Mouse (Mus musculus) B cell, adult 2 months (primary cell): ENCODE measurements at regions not wholly inside any gene's neighbourhood (a gene's known extent, or its start where the extent isn't known, plus 50 kb on each side); places are given as distances from the start of the nearest gene placed in this dataset.

Source experiments
- DNase-seq, 2 experiments: peaks; one replicate each; pipeline ENCODE4 v3.0.0; 2022

DNA sequence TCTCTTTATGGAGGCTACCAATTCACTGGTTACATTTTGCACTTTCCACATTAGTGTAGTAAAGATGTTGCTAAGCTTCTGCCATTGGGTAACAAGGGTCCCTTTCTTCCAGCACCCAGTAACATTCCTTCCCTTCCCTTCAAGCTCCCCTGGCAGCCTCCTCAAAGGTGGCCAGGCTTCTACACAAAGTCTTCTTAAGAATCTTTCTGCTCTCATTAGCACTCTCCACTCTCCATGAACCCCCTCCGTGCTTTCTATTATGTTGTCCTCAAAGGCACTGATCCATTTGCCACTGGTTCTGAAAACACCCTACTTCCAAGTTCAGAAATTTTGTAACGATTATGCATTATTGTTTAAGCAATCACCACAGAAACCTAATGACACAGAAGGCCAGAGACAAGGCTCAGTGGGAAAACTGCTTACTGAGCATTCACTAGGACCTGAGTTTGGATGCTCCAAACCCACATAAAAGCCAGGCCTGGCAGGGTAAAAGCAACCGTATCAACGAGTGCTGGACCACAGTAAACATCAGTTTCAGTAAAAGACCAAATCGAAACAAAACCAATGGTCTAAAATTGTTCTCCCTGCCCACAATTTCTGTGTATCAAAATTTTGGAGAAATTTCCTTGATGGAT is 522.6 kb downstream of the Gja1 start:
- no peak for DNase-seq

DNA sequence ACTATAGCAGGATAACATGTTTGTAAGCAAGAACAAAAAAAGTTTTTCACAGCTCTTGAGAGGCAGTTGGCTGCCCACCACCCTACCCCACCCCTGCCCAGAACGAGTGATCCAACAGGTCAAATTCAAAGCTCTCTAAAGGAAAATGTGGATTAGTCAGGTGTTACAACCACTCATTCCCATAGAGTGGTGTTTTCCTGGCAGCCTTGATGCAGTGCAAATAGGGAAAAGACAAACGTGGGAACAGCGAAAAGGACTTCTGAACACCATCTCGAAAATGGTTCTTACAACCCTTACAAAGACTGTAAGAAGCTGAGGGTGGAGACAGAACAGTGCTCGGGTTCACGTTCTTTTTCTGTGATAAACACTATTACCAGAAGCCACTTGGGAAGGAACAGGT is 523.8 kb downstream of the Gja1 start:
- DNase-seq = no peak

DNA sequence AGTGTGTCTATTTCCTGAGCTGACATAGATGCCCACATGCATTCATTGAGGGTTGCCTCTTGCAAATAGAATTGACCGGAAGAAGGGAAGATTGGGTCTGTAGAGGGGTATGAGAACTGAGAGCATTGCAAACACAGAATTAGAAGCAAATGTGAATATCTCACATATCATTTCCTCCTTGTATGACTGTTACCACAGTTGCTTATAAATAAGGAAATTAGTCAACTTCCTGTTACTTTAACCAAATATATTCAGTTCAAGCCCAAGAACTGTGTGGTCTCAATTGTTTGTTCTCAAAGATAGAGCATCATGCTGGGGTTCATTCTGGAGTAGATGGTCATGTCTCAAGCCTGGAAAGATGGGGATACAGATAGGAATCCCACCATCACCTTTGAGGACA is 535.6 kb downstream of the Gja1 start:
- no peak for DNase-seq

DNA sequence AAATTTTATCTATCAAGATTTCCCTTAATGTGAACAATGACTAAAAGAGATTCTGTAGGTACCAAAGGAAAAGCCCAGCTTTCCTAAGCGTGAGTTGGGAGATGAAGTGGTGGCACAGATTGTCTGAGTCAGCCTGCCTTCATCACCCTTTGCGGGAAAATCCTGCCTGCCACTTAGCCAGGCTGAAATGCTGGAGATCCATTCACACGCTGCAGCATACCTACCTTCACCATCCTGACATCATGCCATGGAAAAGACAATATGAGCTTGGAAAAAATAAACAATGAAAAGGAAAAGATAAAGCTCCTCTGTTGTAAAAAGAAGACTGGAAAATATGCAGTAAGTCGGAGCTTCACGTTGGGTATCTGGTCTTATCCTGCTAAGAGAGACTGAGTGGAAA is 537.0 kb downstream of the Gja1 start:
- no peak for DNase-seq

DNA sequence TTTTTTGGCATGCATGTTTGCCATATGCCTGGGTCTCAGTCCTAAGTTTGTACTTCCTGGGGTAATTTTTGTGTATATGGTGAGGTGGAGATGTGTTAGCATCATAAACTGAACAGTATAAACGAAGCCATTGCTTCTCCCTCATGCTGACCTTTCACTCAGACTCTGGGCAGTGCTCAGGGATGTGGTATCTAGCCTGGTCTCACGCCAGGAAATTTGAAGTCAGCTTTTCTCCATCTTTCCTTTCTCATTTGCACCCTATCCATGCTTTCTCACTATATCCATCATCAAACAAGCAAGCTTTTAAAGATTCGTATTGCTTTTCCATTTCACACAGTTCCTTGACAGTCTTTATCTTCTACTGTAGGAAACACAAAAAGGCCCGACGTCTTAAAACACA is 541.3 kb downstream of the Gja1 start:
- DNase-seq = no peak

DNA sequence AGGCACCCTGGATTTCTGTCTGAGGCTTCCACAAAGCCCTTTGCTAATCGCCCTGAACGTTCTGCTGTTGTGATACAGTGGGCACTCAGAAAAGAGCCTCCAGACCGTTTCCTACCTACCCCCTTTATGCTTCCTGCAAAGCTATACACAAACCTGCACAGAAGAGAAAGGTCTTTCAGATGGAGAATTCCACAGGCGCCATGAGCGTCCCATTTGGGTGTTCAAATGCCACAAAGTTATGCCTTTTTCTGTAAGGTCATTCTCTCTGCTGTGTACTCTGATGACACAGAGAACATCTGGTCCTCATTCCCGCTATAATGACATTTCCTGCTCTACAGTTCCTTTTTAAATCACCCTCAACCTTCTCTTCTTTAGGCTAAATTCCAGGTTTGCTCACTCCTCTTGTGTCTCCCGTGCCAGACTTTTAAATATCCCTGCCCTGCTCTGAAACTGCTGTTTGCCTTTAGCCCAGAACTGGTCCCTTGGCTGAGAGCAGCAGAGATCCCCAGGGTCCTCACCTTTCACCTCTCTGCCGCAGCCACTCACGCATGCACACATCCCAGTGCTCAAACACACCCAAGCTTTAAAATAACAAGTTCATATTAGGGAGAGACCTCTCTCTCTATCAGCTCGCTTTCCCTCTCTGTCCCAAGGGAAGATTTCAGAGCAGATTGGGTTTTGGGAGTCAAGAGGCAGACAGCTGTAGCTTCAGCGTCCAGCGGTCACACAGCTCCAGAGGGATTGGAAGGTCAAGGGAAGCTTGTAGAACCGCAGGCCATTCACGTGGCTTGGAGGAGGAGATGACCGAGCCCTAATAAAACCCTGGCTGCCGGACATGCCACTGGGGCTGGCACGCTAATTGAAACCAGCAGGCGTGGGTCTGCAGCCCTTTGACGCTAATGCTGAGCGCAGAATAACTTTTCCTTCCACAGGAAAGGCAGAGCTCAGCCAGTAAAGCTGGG is 543.9 kb downstream of the Gja1 start:
- DNase-seq = no peak

DNA sequence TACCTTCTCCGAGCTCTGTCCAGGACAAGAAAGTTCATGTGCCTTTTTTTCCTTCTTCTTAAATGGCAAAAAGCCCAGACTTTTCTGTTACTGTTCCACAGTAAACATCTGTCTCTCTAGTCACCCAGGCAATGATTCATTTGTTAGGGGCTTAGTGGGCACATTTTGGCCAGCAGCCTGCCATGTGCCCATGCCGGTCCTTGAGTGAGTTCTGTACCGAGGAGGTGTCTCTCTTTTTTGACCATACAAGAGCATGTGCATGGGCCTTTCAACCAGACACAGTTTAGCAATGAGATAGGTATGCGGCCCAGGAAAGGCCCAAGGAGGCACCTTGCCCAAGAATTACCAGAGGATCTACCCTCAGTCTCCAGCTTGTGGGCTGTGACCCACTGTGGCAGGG is 551.0 kb upstream of the Hsf2 start:
- DNase-seq = no peak

DNA sequence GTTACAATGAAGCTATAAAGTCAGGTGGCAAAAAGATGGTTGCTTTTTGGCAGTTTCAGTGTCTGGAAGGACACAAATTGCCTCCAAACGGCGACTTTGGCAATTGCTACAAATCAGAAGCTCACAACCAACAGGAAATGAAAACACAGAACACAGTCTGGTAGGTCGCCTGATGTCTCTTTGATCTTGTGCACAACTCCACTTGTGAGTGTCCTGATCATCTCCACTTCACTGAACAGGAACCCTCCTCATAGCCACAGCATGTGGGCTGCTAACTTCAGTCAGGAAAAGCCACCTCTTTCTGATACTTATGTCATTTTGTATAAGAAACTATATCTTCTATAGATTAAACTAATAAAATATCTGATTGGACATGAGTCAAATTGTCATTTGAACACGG is 544.2 kb upstream of the Hsf2 start:
- DNase-seq = no peak

DNA sequence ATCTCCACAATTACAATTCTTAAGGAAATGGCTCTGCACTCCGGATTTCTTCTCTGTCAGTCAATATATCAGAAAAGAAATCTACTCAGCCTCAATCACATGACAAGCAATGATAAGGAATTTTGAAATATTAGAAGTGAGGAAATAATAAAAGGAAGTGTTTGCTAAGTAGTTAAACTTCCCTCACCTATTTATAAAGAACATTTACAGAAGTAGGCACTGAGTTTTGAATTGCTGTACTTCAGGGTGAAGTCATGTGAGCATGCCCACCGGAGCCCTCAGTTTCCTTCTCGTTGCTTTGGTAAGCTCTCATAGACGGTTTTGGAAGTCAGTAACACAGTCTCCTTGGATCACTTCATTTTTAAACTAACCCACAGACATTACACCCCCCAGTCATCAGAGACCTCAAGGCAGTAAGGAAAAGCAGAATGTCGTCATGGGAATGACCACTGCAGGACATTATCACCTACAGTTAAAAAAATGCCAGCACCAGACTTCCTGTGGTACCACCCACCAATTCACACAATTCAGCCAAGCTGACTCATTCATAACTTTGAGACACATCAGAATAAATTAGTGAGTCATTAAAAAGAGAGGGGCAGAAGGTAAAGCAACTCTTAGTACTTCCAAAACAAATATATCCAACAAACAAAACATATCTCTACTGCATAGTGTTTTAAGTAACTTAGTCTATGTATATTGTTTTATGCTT is 541.6 kb upstream of the Hsf2 start:
- no peak for DNase-seq

DNA sequence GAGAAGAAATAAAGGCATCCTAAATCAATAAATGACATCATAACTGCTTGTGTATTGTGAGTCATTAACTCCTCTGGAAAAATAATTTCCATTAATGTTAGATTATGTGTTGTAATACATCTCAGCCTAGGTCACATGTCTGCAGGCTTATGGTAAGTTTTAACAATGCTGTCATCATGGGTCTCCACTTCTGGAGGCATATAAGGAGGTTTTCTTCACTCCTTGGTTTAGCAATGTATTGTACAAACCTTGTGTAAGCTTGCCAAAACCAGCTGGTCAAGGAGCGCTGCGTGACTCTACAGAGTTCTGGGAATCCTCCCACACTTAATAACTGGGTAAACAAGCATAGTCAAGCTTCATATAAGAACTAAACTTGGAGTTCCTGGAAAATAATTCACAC is 529.5 kb upstream of the Hsf2 start:
- no peak for DNase-seq

DNA sequence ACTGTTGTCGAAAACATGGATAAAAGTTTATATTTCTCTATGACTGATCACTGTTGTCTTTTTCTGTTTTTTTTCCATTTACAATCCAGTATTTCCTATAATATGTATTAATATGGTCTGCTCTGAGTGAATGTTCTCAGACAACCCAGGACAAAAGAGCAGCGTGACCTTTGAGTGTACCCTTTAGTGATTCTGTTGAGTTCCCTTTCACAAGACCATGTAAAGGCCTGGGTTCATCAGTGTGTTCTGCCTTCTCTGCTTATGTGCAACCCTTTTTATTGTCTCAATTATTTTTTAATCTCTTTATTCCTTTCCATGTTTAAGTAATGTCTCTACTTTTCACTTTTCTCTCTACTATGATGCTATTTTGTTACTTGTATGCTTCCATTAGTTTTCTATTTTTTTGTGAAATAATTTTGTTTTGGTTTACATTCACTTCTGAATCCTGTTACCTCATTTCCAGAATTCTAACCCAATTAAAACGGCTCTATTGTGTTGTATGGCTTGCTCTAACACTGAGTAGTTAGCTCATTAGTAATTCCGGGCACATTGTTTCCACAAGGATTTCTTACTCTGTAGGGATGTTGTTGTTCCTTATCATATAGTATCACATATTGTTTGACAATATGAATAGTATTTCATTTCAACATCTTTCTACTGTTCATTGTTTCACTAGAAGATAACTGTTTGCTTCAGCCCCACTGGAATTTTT is 523.9 kb upstream of the Hsf2 start:
- no peak for DNase-seq

DNA sequence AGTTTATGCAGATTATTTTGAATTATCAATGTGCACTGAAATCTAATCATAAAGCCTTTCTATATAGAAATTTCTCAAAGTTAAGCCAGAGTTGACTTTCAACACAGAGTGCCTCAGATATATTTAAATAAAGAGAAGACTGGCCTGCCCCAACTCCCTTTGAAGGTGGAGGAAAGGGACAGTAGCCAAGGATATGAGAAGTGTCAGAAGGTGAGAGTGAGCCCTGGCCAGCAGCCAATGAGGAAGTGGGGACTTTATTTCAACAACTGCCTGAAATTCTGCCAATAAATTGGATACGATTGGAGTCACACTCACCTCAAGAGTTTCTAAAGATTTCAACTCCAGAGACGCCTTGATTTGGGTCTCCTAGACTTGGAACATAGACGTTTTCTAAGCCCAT is 523.0 kb upstream of the Hsf2 start:
- DNase-seq = no peak

DNA sequence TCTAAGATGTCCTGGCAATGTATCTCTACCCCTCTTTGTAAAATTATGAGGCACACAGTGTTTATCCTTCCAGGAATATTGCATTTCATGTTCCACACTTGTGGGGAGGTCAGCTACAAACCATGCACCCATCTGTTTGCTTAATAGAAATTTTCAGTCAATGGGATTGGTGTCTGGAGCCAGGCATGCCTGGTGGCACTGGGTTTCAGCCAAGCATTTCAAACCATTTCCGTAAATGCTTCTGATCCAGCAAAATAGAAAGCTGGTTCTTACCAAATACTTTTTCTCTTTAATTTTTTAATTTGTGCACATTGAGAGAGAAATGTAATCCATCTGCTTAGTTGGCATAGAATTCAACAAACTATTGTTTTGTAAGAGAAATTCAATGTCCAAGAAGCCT is 517.3 kb upstream of the Hsf2 start:
- no peak for DNase-seq

DNA sequence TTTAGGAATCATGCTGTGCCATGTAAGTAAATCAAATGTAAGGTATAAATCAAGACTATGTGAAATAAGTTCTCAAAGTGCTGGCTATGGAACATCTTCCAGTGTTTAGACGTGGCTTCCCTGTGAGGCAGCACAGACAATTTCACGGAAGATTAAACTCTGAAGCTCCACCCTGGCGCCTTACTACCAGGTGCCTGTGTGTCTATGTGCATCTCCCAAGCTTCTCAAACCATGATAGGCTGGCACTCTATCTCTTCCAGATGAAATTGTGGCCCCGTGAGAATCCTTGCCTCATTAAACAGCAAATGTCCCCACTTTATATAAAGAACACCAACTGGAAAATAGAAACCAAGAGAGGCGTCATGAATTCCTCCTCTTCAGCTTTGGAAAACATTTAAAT is 511.4 kb upstream of the Hsf2 start:
- DNase-seq = no peak

DNA sequence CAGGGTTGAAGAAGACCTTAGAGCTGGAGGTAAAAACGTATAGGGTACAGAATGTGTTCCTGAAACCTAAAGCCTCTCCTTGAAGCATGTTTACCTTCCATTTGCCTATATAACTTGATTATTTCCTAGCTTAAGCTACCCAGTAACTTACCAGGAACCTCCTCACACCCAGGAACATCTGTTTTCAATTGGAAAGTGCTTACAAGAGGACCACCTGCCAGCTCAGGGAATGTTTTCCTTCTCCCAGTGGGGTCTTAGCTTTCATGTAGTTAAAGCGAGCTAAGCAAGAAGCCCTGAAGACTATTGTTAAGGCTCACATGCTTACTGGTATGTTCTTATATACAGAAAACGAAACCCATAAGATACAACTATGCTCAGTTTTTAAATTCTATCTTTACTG is 506.6 kb upstream of the Hsf2 start:
- no peak for DNase-seq

DNA sequence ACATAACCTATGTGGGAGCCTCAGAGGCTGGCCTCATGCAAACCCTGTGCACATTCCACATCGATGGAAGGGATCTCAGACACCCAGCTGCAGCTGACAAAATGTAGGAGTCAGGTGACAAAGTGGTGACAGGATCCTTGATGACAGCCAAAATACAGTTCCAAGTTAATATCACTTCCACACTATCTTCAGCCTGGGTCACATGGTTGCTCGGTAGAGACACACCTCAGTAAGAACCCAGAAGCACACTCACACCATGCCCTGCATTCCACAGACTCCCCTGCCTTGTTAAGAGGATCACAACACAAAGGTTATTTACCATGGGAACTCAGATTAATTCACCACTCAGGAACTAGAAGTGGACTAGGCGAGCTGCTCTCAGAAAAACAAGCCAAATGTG is 505.4 kb upstream of the Hsf2 start:
- DNase-seq = no peak

DNA sequence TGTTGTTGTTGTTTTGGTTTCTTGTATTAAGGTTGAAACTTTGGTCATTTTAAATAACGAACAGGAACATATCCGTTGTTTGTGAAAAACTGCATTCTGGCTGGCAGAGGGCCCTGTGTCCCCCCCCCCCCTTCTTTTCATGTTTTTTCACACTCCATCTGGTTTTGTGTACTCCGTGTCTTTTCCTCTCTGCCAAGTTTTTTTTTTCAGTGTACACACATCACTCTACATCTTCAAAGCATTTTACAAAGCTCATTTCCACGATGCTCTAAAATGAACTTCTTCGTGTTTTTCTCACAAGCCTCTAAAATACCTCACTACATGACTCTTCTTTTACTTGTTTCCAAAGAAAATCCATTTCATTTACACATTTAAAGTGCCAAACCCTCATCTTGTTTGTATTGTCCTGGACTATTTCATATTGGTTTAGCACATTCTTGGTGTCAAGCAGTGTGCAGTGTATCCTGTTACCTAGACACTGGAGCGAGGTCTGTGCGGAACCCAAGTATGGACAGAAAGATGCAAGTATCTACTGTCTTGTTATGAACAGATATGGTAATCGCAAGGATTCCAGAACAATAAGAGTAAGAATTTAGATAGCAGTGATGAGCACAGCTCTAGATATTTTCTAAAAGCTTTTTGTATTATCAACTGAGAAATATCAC is 503.5 kb upstream of the Hsf2 start:
- DNase-seq = no peak

DNA sequence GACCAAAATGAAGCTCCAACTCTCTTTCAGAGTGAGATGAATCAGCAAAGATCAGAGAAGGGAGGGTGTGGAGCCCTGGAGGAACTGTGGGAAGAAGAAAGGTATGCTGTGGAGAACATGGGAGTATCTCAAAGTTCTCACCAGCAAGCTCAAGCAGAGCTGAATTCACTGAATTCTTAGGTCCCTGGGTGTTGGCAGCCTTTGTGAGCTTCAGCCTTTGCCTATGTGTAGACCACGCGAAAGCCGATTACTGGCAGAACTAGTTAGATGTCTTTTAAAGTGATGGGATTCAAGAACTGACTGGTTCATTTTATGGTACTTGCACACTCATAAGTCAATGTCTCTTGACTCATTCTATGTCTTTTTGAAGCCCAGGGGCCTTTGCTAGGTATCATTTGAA is 491.2 kb upstream of the Hsf2 start:
- DNase-seq = no peak

DNA sequence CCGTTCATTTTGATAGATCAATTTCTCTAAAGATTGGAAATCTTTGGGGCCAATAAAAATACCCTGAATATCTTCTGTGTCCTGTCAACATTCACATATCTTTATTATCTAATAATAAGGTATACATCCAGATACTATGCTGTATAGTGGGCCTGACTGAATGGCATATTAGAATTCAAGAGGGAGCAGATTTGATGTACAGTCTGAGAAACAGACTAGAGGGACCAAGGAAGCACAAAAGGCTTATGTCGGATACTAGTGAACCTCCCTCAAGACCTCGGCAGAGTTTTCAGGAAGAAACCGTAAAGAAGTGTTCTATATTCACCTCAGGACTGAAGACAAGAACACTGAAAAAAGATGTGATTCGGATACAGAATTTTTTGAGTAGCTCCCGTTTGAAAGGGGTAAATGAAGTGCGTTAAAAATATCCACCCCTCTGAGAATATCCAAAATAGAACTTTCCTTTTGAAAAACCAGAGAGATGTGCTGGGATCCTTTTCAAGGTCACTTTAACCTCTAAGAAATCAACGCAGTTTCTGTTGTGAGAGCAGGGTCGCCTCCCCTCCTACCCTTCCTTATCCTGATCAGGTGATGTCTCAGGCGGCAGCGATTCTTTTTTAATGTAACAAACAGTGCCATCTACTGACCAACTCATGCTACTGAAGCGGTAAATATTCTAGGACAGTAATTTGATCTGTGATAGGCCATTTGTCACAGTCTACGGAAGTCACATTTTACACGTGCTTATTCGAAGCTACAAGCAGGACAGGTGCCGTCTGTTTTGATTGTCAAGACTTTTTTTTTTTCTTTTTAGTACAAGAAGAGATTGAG is 485.1 kb upstream of the Hsf2 start:
- peak; percentile 46 to 48 for DNase-seq

DNA sequence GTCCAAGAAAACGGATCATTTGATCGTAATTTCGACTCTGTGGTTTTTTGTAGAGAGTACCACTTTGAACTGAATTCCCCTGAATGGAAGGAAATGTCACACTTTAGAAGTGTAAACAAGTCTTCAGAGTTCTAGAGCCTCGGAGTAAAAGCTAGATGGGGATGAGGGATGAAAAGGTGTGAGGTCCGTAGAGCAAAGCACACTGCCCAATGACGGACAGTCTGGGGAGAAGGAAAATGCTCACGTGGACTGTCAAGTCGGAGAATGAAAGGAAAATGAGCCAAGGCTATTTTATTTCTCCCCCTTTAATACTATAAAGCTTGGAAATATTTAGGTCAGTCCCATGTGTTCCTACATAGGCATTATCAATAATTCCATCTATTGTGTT is 484.5 kb upstream of the Hsf2 start:
- no peak for DNase-seq

DNA sequence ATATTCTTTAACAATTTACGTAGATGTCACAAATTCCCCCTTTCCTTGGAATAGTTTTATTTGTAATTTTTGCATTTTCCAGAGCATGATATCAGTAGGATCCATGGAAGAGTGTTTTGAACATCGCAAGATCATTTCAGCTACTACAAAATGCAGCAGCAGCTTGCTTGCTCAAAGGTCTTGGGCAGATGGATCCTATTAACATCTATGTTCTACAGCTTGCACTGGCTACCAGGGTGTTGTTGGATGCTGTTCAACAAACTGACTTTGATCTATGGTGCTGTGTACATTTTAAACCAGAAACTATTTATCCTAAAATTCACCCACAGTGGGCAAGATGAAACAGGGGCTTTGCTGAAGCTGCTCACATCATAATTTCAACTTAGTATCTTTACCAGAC is 448.5 kb upstream of the Hsf2 start:
- no peak for DNase-seq

DNA sequence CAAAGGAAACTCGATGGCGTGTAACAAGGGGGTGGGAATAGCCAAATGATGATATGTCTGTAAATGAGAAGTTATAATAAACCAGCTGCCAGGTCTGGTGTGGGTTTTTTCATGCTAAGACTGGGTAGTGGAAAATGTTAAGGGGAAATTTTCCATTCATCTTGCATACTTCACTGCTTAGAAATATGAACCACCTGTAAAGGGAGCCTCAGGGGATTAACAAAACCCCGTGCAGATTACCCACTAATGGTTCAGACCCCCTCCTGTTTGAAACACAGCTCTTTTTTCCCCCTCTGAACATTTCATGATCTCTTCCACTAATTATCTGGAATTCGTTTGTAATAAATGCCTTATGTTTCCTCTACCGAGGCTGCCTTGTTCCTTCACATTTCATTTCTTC is 446.0 kb upstream of the Hsf2 start:
- DNase-seq = no peak
